Mouse (Mus musculus) heart, adult 2 months (tissue): Measurements from ENCODE around the gene Sirt3.
A peak's percentile ranks its signal among the peaks of the same experiment; 100 is the strongest.

ENCODE experiments used
- CTCF ChIP-seq: fragments of 200-600 bp; IDR thresholded peaks from 2 replicates; pipeline ENCODE4 v1.8.1; 2022; ENCODE audit warnings: antibody characterized with exemption, mild to moderate bottlenecking, moderate library complexity
- EP300 ChIP-seq: fragments of 200-500 bp; IDR thresholded peaks from 2 replicates; pipeline ENCODE4 v1.6.1; 2011; ENCODE audit warnings: low read depth, low read length, control low read depth; ENCODE audit not compliant: insufficient read depth

DNA sequence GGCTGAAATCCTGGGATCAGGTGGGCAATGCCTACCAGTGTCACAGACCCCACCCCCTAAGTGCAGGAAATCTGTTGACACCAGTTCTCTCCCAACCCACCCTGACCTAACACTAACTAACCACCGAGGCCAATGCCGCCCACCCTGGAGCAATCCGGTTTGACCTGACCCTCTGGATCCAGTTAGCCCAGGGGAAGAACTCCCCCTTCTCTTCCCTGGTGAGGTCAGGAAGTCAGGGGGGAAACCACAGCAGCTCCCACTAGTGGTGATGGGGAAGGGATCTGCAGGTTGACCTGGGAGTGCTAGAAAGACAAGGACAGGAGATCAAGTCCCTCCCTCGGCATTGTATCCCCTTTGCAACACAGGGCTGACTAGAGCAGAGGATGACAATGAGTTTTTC lies 36.4 kb downstream of the Sirt3 start:
- TF ChIP-seq EP300 (no peak), CTCF (0 out of 2 replicates have a peak, but pooled peaks have one; percentile 15)
